Mouse (Mus musculus) forebrain, embryonic 14.5 days (tissue): ENCODE results near the gene Ntm. TPM values are rescaled to one million over a fixed set of nuclear protein-coding genes. Genes with fewer than 3 reads are reported as not detected.

Source experiments
- ATAC-seq: fragments of 200-750 bp; cut with Nextera tagmentation; 2 replicates; pipeline ENCODE4 v1.8.0; 2017; ENCODE audit warnings: mild to moderate bottlenecking, moderate library complexity
- DNase-seq: peaks from one replicate; pipeline ENCODE4 v3.0.0-alpha.2; 2015; ENCODE audit warnings: low spot score
- H3K27ac ChIP-seq: fragments of 300-500 bp; sonication (generic); 2 replicates; pipeline ENCODE4 v1.5.1; 2014; ENCODE audit warnings: low read depth, mild to moderate bottlenecking, control low read depth, low read length, moderate library complexity
- H3K27me3 ChIP-seq: fragments of 300-500 bp; sonication (generic); replicated peaks from 2 replicates; pipeline ENCODE4 v1.6.1; 2014; ENCODE audit warnings: low read length, control low read depth, mixed read lengths; ENCODE audit not compliant: control insufficient read depth, insufficient read depth
- H3K36me3 ChIP-seq: fragments of 300-500 bp; sonication (generic); 2 replicates; pipeline ENCODE4 v1.6.1; 2014; ENCODE audit warnings: low read length, control low read depth; ENCODE audit not compliant: control insufficient read depth, insufficient read depth
- H3K4me1 ChIP-seq: fragments of 300-500 bp; sonication (generic); 2 replicates; pipeline ENCODE4 v1.6.1; 2014; ENCODE audit warnings: antibody characterized with exemption, low read length, control low read depth; ENCODE audit not compliant: control insufficient read depth, insufficient read depth
- H3K4me2 ChIP-seq: fragments of 300-500 bp; sonication (generic); 2 replicates; pipeline ENCODE4 v1.6.1; 2014; ENCODE audit warnings: mild to moderate bottlenecking, control low read depth, low read length
- H3K4me3 ChIP-seq: fragments of 300-500 bp; sonication (generic); 2 replicates; pipeline ENCODE4 v1.5.1; 2014; ENCODE audit warnings: low read depth, low read length, control low read depth
- H3K9ac ChIP-seq: fragments of 300-500 bp; sonication (generic); 2 replicates; pipeline ENCODE4 v1.6.1; 2014; ENCODE audit warnings: mild to moderate bottlenecking, low read length, control low read depth, moderate library complexity
- H3K9me3 ChIP-seq: fragments of 300-500 bp; sonication (generic); replicated peaks from 2 replicates; pipeline ENCODE4 v1.6.1; 2016; ENCODE audit warnings: low read length, control low read depth, mixed read lengths; ENCODE audit not compliant: control insufficient read depth
- WGBS: fragments of 180-500 bp; shearing (Covaris S2); extraction: QIAGEN DNeasy Blood & Tissue Kit; methylation state at CpG from one replicate; pipeline ENCODE4 v1.1.7; 2014; 5-methylcytosine and 5-hydroxymethylcytosine counted together
- polyA plus RNA-seq: library from polyadenylated mRNA; unstranded; fragments of >200 nt; fragmentation: Nextera tagmentation; extraction: Ambion mirVana; gene quantifications from 2 replicates; pipeline ENCODE4 v1.2.1, GENCODE M21; 2014

Ntm gene
- polyA plus RNA-seq, 1 experiment from 2014 or later: 72.9 TPM

DNA sequence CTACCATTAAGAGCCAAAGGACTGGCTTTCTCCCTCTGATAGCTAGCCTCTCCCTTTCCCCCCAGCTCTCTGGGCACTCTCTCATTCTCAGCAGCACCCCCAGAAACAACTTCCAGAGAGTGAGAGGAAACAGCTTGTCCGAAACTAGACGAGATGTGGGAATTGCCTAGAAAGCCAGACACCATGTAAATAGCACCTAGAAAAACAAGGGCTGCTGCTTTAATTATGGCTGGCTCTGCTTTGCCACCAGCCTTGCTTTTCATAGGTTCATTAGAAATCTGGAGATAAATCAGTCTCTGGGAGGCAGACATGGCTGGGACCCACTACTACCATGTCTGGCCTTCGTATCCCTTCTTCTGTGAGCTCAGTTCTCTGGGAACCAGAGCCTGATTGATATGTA lies 96.1 kb downstream of the Ntm start:
- no peak for ATAC-seq
- H3K27ac ChIP-seq: peak overlapping the region; percentile 1; the same call in 1 of the 2 replicates
- H3K4me2 ChIP-seq: no peak overlapping the region
- no peak overlapping the region for H3K4me3 ChIP-seq
- DNase-seq: peak; percentile 29
- WGBS: 44% methylated on average over 3 of the region's 3 CpGs
- H3K9ac ChIP-seq: no peak overlapping the region
- H3K4me1 ChIP-seq: peaks cover 17% of the 10 kb centered on the region
- H3K27me3 ChIP-seq: no peaks in the 10 kb centered on the region
- no peaks in the 10 kb centered on the region for H3K36me3 ChIP-seq
- H3K9me3 ChIP-seq: no peaks in the 10 kb centered on the region

DNA sequence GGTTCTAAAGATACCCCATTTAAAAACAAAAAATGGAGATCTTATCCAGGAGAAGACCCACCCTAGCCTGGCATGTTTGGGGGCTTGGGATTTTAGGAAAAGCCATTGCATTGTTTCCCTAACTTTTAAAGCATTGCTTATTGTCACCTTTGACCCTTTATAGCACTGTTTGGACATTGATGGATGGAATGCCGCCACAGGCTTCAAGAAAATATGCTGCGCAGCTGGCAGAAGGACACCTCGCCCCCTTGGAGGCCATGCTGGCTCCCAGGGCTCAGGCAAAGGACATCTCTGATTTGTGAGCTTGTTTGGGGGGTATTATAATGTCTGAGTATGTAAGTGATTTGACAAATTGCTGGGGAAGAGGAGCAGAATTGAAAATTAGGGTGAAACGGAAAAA lies 96.8 kb downstream of the Ntm start:
- 79% methylated on average over 4 of the region's 4 CpGs for WGBS
- ATAC-seq (no peak), DNase-seq (no peak)
- Histone ChIP-seq H3K27me3 (no peaks in the 10 kb centered on the region), H3K9ac (no peak overlapping the region), H3K27ac (no peak overlapping the region), H3K4me3 (no peak overlapping the region), H3K4me1 (peaks cover 18% of the 10 kb centered on the region), H3K9me3 (no peaks in the 10 kb centered on the region), H3K36me3 (no peaks in the 10 kb centered on the region), H3K4me2 (no peak overlapping the region)

GRCm38 (mm10) chr9:29865502-29865901 lies 97.4 kb downstream of the Ntm start:
- Histone ChIP-seq H3K27ac (no peak overlapping the region), H3K4me1 (peaks cover 18% of the 10 kb centered on the region), H3K9ac (no peak overlapping the region), H3K27me3 (no peaks in the 10 kb centered on the region), H3K4me2 (no peak overlapping the region), H3K9me3 (no peaks in the 10 kb centered on the region), H3K36me3 (no peaks in the 10 kb centered on the region), H3K4me3 (no peak overlapping the region)
- ATAC-seq: no peak
- 32% methylated on average over 8 of the region's 8 CpGs for WGBS
- DNase-seq: no peak

DNA sequence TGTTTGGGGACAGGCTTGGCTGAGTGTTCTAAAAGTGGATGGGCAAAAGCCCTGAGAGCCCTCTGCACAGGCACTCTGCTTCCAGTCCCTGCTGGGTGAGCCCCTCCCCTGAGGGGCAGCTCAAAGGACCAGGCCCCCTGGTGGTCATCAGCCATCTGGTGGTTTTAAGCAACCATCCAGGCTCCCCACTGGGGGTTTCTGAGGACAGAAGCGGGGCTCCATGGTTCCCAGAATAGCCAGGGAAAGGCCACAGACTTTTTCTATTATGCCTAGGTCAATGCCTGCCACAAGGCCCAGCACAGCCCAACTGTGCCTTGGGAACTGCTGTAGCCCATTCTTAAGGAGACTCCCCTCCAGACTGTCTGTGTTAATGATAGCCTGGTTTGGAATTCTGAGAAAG lies 98.1 kb downstream of the Ntm start:
- Histone ChIP-seq H3K4me1 (peaks cover 18% of the 10 kb centered on the region), H3K9ac (no peak overlapping the region), H3K4me2 (no peak overlapping the region), H3K27me3 (no peaks in the 10 kb centered on the region), H3K4me3 (no peak overlapping the region), H3K36me3 (no peaks in the 10 kb centered on the region), H3K27ac (no peak overlapping the region), H3K9me3 (no peaks in the 10 kb centered on the region)
- ATAC-seq: peak; percentile 58
- 5% methylated on average over 1 of the region's 1 CpGs for WGBS
- DNase-seq: peak; percentile 61

DNA sequence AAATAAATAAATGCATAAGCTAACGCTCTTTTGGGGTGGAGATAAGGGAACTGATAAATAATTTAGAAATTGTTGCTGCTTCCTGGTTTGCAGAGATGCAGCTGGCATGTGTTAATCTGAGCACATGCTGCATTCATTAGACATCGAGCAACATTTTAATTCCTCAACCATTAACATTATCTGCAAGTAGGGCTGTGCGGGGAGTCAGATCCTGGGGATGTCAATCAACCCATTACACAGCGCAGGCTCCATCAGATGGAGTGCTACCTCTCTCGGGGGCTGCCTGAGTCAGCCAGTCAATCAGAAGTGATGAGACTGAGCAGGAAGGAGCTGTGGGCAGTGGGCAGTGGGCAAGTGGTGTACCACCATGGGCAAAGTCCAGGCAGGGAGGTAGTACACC lies 100.5 kb downstream of the Ntm start:
- H3K4me2 ChIP-seq: no peak overlapping the region
- H3K9me3 ChIP-seq: no peaks in the 10 kb centered on the region
- ATAC-seq (peak; percentile 81), DNase-seq (peak; percentile 74)
- H3K4me3 ChIP-seq: no peak overlapping the region
- peaks cover 18% of the 10 kb centered on the region for H3K4me1 ChIP-seq
- WGBS: 39% methylated on average over 5 of the region's 5 CpGs
- no peak overlapping the region for H3K9ac ChIP-seq
- H3K27me3 ChIP-seq: no peaks in the 10 kb centered on the region
- H3K36me3 ChIP-seq: no peaks in the 10 kb centered on the region
- peak overlapping the region; percentile 34; the same call in 1 of the 2 replicates for H3K27ac ChIP-seq

GRCm38 (mm10) chr9:29859256-29860048 lies 103.5 kb downstream of the Ntm start:
- Histone ChIP-seq H3K36me3 (no peaks in the 10 kb centered on the region), H3K27me3 (no peaks in the 10 kb centered on the region), H3K4me2 (no peak overlapping the region), H3K4me1 (peaks cover 5% of the 10 kb centered on the region; the same call in 1 of the 2 replicates), H3K27ac (no peak overlapping the region), H3K4me3 (no peak overlapping the region), H3K9me3 (peaks cover 2% of the 10 kb centered on the region; the same call in 1 of the 2 replicates), H3K9ac (no peak overlapping the region)
- 91% methylated on average over 6 of the region's 6 CpGs for WGBS
- DNase-seq: no peak
- no peak for ATAC-seq

DNA sequence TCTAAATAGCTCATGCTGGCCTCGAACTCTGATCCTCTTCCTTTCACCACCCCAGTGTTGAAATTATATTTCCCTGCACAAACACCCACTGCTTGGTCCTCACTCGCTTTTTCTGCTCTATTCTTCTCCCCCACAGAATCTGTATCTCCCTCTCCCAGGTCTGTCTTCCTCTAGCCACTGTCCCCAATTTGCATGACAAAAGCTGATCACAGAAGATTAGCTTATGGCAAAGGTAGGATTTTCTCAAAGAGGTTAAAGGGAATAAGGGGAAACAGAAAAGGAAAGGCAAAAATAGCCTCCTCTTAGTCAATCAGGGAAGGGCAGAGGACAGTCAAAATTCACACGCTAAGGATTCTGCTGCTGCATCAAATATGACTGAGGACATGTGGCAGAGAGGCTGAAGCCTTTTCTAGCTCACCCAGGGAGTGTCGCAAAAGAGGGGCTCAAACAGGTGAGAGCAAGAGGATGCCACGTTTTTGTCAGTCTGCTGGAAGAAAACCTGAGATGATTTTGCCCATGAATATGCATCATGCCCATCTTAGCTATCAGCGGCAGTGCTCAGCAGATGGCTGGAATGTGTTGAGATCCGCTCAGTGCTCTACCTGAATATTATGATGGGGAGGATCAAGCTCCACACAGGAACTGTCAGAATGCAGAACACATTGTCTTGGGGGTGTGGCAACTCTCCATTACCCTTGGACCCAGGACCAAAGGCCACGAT lies 114.0 kb downstream of the Ntm start:
- WGBS: 23% methylated on average over 8 of the region's 8 CpGs

GRCm38 (mm10) chr9:29837344-29837743 lies 125.6 kb downstream of the Ntm start:
- Histone ChIP-seq H3K4me1 (peaks cover 37% of the 10 kb centered on the region), H3K9ac (no peak overlapping the region), H3K27ac (no peak overlapping the region), H3K36me3 (no peaks in the 10 kb centered on the region), H3K27me3 (no peaks in the 10 kb centered on the region), H3K4me3 (no peak overlapping the region), H3K9me3 (no peaks in the 10 kb centered on the region), H3K4me2 (no peak overlapping the region)
- ATAC-seq (no peak), DNase-seq (no peak)
- WGBS: 61% methylated on average over 6 of the region's 6 CpGs

More for the DNA sequence above, 114.0 kb downstream of the Ntm start:
- peak; percentile 32; the same call in 1 of the 2 replicates for ATAC-seq
- DNase-seq: no peak
- Histone ChIP-seq H3K9ac (no peak overlapping the region), H3K9me3 (no peaks in the 10 kb centered on the region), H3K4me3 (no peak overlapping the region), H3K27me3 (no peaks in the 10 kb centered on the region), H3K27ac (no peak overlapping the region), H3K4me1 (peaks cover 9% of the 10 kb centered on the region; the same call in 1 of the 2 replicates), H3K4me2 (no peak overlapping the region), H3K36me3 (no peaks in the 10 kb centered on the region)

DNA sequence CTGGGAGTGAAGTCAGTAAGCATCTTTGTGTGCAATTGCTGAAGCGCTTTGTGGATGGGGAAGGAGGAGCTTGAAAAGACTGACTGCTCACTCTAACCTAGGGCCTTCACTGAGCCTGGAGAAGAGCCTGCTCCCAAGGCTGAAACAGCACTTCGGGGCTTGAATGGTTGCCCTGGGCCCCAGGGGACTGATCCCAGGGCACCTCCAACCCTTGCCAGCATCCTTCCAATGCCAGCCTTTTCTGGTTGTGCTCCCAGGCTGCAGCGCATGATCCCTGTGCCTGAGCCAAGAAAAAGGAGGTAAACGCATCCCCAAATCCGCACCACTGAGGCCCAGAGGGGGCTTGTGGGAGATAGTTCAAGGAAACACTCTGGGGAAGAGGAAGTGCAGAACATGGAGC lies 128.0 kb downstream of the Ntm start:
- H3K9me3 ChIP-seq: no peaks in the 10 kb centered on the region
- peaks cover 41% of the 10 kb centered on the region for H3K4me1 ChIP-seq
- H3K27ac ChIP-seq: peak overlapping the region; percentile 14; the same call in 1 of the 2 replicates
- no peak overlapping the region for H3K9ac ChIP-seq
- no peak overlapping the region for H3K4me3 ChIP-seq
- no peak for ATAC-seq
- H3K4me2 ChIP-seq: no peak overlapping the region
- no peaks in the 10 kb centered on the region for H3K36me3 ChIP-seq
- WGBS: 50% methylated on average over 5 of the region's 5 CpGs
- no peaks in the 10 kb centered on the region for H3K27me3 ChIP-seq
- no peak for DNase-seq
